Mouse (Mus musculus): ENCODE results near the gene Lima1.

GRCm38 (mm10) chr15:99806171-99806570 is 69.1 kb downstream of the Lima1 start:
- TF ChIP-seq CTCF (IDR thresholded peaks at IDR 0.05; ENCODE audit: borderline replicate concordance, extremely low read depth, insufficient read depth, insufficient read length) (no peak), POLR2A (IDR thresholded peaks at IDR 0.05; ENCODE audit: borderline replicate concordance, extremely low read depth, insufficient read depth, insufficient read length, poor library complexity, severe bottlenecking) (no peak)

Measured in brain, embryonic 14.5 days (tissue).